Mouse (Mus musculus) CD8-positive naive resting alpha-beta T cell, adult 2 months (primary cell): ENCODE measurements around the gene Fam169a.
A peak's percentile ranks its signal among the peaks of the same experiment; 100 is the strongest.
"Not testable (repeated sequence)": the region's sequence is repeated elsewhere in the genome, so short reads cannot be mapped to it uniquely, and the experiment has no call there.

ENCODE experiments used
- DNase-seq, 2 experiments: peaks; one replicate each; pipeline ENCODE4 v3.0.0; 2022; ENCODE audit warnings: low read depth in 2 of 2, low spot score in 2 of 2

Gene Fam169a

DNA sequence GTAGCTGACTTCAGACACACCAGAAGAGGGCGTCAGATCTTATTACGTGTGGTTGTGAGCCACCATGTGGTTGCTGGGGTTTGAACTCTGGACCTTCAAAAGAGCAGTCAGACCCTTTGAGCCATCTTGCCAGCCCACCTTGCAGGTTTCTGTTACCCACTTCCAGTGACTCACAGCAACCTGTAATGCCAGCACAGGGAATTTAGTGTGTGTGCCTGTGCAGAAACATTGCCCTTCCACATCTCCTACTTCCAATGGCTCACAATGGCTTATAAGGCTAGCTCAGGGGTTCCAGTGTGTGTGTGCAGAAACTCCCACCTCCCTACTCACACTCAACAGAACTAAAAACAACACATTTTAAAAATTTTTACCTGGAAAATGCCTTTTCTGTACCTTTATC lies 10.5 kb downstream of the Fam169a start:
- no peak for DNase-seq

DNA sequence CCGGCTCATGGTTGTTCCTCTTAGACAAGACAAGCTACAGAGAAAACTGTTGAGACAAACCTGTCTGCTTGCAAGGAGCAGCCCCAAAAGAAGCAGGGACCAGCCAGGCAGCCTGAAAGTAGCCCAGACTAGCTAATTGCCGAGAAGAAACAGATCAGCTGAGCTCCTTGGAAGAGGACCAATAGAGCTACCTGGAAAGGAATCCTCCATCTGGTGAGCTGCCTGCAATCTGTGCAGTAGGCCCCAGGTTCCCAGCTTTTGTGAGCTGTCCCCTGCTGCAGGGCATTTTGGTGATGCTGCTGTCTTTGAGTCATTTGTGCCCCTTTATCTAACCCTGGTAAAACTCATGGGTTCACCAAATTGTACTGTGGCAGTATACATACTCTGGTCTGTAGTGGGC lies 13.1 kb downstream of the Fam169a start:
- DNase-seq: no peak

DNA sequence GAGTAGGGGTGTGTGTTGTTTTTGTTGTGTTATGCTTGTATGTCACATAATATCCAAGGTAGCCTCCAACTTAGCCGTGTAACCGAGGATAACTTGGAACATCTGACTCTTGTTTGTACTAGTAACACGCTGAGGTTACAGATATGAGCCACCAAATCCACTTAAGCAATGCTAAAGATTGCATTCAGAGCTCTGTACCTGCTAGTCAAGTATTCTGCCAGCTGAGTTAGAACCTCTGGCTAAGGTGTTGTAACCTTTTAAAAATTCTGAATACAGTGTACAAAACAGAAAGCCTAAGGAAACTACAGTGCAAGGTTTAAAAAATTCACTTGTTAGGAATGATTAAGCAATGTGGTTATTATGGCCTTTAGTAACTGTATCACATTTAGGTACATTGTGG lies 13.5 kb downstream of the Fam169a start:
- no peak for DNase-seq

DNA sequence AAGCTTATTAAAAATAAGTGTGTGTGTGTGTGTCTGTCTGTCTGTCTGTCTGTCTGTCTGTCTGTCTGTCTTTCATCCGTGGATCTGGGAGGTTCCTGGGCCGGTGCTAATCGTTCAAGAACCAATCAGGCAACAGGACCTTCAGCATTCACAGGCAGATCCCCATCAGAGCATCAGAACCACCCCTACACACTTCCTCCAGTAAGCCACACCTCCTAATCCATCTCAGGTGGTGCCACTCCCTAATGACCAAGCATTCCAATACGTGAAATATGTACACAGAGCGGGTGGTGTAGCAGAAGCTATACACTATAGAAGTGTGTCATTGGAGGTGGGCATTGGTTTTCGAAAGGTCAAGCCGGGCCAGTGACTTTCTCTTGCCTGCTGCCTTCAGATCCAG lies 15.3 kb downstream of the Fam169a start:
- no peak for DNase-seq

DNA sequence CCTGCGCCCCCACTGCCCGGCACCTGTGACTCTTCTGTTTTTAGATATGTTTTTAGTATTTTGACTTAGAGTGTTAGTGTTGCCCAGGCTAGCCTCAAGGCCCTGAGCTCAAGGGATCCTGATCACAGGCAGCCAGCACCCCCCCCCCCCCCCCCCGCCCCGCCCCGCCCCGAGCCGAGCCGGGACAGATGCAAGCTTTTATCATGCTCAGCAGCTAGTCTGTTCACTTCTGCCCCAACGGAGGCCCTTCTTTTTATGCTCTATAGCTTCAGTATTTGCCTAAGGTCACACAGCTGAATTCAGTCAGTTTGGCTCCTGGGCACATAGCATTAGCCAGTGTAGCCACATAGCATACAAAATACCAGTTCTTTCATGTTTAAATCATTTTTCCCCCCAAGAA lies 19.2 kb downstream of the Fam169a start:
- DNase-seq: no peak

DNA sequence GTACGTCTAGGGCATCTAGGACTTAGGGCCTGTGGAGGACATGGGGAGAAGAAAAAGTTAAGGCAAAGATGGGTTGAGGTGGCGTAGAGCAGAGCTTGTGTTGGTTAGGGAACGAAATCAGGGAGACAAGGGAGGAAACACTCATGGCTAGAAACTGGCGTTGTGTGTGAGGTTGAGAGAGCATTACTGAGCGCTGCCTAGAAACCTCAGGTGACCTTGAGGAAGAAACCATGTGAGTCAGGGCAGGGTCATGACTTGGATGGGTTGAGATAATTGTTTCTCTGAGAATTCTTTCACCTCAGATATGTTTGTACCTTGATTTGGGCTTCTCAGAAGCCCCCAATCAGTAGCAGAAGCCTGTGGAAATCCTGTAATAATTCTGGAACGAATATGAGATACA lies 20.3 kb downstream of the Fam169a start:
- no peak for DNase-seq

DNA sequence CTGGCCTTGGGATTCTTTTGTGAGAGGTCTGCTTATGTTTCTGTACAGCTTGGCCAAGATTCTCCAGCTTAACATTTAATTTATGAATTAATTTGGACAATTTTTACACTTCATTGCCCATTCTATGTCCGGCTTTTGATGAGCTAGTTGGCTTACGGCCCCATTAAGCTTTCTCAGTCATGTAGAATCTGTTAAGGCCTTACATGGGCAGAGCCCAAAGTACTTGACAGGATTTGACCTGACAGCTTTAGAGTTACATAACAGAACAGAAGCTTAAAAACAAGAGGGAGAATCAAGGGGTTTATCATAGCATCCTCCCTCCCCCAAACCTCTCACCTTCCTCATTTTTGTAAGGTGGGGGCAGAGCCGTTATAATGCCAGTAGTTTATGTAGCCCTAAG lies 21.1 kb downstream of the Fam169a start:
- DNase-seq: no peak

DNA sequence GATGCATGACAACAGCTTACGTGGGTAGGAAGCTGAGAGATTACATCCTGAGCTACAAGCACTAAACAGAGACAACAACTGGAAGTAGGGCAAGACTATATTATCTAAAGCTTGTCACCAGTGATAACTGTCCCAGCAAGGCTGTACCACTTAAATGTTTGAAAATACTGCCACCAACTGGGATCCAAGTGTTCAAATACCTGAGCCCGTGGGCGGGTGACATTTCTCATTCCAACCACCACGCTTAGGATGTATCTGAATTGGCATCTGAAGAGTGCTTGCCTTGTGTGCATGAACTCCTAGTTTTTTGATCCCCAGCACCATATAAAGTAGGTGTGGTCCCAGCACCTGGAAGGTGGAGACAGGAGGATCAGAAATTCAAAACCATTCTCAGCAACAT lies 28.6 kb downstream of the Fam169a start:
- no peak for DNase-seq

DNA sequence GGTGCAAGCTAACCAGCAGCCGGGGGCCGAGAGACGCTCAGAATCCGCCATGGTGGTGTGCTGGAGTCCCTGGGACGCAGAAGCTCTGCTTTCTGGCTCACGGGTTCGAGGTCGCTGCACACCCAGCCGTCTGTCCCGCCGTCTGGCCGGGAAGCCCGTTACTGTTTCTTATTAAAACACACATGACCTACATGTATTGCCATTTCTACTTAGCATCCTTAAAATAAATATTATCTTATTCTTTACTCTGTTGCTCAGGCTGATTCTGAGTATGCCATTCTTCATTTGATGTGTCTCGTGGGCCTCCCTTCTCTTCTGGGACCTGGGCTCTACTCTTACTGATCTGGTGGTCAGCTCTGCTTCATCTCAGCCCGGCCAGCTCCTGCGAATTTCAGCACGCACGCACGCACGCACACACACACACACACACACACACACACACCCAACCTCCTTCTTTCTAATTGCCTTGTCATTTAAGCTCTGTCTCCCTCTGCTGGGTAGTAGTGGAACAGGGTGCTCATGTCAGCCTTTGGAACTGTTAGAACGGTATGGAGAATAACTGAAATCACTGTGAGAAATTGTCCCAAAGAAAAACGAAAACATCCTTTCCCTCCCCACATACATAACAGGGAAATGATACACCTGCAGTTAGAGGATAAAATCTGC lies 32.2 kb downstream of the Fam169a start, which contains the start of gene Gm6169:
Gene Gm6169, minus strand, starts transcription at position 51 of the 666 bp plus-strand sequence.
- no peak for DNase-seq

DNA sequence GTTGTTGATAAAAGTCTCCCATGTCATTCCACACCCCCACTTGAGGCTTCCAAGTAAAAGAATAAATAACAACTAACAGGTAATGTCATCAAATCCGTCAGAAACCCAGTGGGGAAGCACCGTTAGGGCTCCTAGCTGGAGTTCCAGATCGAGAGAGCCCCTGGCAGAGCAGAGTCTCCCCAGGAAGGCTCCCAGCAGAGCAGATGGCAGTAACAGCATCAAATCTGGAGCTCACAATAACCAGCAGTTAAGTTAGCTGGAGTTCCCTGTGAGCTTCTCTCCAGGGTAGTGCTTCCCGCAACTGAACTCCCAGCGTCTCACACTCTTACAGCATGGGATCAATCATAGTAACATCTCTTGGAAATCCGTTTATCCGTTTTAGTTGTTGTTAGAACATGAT lies 37.9 kb downstream of the Fam169a start:
- DNase-seq: no peak

DNA sequence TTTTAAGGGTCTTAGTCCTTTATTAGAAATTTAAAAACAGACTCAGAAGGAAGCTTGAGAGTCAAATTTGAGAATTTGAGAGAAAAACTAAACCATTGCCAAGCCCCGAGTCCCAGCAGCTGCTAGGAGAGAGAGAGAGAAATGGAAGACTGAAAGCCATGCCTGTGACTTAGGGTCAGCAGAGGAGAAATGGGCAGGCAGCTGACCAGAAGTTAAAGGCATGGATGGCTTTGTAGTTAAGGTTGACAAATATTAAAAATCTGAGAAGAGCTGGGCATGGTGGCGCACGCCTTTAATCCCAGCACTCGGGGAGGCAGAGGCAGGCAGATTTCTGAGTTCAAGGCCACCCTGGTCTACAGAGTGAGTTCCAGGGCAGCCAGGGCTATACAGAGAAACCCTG lies 40.6 kb downstream of the Fam169a start:
- DNase-seq: not testable (repeated sequence)

DNA sequence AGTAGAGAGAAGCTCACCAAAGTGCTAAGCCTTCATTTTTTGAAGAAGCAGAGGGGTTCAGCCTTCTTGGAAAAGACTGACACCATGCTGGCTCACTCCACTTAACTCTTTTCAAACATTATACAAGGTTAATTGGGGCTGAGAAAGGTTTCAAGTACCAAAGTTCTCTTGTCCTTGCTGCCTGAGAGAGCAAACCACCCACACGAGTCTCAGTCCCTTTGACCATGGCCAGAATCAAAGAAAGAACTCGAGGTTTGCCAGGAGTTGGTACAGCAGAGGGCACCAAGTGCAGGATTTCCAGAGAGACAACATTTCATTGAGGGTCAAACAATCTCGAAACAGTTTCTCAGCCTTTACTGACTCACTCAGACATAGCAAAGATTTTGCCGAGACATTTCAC lies 42.0 kb downstream of the Fam169a start:
- no peak for DNase-seq

DNA sequence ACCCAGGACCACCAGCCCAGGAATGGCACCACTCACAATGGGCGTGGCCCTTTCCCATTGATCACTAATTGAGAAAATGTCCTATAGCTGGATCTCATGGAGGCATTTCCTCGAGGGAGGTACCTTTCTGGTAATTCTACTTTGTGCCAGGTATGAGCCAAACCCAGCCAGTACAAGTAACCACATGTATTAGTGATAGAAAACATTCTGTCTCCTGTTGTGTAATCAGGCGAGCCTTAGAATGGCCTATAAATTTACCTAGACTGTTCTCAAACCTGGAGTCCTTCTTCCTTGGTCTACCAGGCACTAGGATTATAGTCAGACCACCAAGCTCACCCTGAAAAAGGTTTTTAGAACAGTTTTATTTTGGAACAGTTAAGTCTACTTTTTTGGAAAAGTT lies 54.3 kb downstream of the Fam169a start:
- no peak for DNase-seq

DNA sequence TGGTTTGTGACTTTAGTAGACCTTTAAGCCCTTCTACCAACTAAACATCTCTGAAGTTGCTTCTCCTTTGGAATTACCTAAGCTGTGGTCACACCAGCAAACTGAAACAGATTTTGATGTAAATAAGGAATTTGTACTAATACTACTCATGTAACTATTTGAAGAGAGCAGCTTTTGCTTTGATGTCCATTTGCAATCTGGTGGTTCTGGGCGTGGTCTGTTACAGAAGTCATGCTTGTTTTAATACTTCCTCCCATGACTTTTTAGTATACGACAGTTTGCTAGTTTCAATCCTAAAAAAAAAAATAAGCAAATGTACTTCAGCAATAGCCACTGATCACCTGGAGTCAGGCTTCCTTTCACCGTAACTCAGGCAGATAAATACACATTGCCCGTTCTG lies 62.6 kb downstream of the Fam169a start:
- not testable (repeated sequence) for DNase-seq

DNA sequence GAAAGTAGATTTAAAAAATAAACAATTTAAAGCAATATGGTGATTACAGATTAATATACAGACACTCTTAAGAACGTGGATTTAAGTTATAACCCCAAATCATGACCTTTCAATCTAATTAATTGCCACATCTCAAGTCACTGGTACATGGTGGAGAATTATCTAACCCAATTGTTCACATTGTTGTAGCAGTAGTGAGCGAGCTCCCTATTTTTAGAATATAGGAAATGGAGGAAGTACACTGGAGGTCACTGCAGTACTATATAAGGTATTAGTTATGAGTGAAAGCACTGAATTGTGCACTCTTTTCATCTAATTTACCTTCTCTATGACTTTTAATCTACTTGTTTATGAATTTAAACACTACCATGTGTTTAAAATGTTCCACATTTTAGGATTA lies 63.3 kb downstream of the Fam169a start:
- not testable (repeated sequence) for DNase-seq

DNA sequence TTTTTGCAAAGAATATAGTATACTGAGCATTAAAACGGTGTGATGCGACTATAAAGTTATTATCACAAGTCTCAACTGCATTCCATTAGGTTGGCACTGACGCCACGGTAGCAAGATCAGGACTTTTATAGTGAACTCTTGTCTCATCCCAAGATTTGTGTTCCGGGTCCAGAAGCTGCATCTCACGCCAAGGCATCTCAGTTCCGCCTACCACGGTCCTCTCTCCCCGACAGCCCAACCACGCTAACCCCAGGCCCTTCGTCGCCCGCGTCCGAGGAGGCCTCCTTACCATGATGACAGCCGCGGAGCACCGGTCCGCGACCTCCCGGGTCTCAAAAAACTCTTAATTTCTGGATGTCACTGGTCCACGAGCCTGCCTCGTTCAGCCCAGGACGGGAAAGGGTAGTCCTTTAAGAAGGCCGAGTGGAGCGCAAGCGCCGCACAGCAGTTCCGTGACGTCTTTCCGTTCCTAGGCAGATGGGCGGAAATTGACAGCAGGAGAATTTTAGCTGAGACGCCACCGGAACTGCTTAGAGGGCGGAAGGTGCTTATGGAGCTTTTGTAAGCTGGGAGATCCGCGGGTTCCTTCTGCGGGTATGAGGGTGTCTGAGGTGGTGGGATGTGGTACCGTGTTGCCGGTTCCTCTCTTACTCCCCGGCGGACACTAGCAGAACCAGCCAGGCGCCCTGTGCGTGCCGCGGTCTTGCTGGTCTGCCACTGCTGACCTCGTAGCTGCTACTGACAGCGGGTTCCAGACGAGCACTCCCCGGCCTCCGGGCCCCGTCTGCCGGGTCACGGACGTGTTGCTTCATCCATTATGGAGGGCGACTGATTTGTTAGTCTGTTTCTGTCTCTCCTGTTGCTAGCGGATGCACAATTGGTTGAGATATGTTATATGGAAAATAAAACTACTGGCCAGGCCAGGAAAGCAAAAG lies 70.6 kb downstream of the Fam169a start, which contains the start of the genes Gfm2 and Nsa2:
Gene Gfm2, plus strand, starts transcription at position 472 of the 935 bp plus-strand sequence.
Gene Nsa2, minus strand, starts transcription at position 472 of the 935 bp plus-strand sequence.
- peak; percentile 87 to 90 for DNase-seq

DNA sequence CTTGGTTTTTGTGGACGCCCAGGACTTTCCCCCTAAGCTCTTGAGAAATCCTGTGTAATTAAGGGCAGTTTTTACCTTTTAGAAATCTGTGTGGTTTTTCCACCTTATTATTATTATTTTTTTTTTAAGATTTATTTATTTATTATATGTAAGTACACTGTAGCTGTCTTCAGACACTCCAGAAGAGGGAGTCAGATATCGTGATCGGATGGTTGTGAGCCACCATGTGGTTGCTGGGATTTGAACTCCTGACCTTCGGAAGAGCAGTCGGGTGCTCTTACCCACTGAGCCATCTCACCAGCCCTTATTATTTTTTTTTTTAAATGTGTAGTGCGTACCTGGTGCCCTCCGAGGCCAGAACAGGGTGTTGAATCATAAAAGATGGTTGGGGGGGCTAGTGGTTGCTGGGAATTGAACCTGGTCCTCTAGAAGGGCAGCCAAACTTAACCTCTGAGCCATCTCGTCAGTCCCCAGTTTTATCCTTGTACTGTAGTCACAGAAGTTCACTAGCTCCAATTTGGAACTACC lies 71.4 kb downstream of the Fam169a start:
- not testable (repeated sequence) for DNase-seq

DNA sequence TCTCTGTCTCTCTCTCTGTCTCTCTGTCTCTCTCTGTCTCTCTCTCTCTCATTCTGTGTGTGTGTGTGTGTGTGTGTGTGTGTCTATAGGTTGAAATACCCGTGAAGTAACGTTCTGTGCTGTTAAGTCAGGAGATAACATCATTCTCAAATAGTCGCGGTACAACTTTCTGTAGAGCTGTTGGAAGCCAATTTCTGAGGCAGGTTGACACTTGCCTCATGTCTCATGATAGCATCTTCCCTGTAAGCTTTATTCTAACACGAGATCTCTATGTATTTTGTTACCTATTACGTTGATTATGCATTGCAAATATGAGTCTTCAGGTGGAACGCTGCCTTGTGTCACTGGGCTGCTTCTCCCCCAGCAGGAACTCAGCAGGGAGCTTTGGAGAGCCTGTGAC lies 75.2 kb downstream of the Fam169a start:
- no peak for DNase-seq

DNA sequence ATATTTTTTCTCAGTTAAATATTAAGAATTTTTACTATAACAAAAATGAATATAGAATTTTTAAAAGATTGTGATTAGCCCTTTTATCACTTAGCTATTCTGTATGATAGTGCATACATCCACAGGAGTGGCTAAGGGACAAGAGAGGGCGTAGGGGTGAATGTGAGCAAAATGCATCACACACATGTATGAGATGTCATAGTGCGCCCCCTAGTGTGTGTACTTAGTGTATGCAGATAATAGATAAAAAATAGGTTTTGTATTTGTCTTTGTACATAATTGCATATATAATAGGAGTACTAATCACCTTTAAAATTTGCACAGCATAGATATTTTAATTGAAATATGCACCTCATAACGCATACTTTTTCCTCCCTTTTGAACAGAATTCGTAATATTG lies 78.7 kb downstream of the Fam169a start:
- DNase-seq: peak; percentile 45 to 59

DNA sequence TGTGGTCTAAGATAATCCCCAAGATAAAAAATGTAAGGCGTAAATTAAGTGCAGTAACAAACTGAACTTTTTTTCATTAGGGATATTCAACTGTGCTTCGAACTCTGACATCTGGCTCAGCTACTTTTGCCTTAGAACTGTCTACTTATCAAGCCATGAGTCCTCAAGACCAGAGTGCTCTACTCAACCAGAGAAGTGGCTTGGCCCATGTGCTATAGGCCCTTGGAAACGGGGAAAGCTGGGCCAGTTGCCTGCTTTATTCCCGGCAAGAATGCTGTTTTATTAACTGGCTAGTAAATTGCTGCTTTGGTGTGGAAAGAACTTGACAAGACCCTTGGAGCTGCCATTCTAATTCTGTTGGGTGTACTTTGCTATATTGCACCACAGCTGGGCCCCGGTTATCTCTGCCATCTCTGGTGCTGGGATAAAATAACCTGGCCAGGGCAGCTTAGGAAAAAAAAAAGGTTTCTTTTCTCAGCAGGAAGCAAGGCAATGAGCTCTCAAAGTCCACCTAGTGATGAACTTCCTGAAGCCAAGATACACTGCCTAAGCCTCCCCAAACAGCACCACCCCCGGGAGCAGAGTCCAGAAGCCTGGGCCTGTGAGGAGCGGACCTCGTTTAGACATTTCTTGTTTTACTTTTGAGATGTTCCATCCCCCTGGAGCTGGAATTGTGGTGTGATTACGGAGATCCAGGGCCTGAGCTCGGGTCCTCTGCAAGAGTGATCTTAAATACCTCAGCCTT lies 108.6 kb downstream of the Fam169a start:
- DNase-seq: no peak

DNA sequence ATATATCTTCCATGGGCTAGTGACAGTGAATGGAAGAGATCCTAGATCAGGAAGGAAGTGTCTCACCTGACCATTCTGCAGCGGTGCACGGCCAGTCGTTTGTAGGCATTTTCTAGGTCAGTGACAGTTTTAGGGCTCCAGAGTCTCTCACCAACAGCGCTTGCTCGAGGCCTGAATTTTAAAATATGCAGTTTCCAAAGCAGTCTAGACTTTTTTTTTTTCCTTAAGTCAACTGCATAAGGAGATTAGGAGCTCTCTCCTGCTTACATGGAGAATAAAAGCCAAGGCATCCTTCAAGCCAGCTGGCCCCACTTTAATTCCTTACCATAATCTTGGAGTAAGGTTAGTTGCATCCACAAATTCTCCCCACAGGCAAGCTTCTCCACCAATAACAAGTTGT lies 109.6 kb downstream of the Fam169a start:
- no peak for DNase-seq
